In genomic region chr10:82632496-82633280, GRCm38 (mm10) we compare ENCODE assay signal across 12 mouse cellular contexts. TPM values are rescaled to one million over a fixed set of nuclear protein-coding genes. Genes with fewer than 3 reads are reported as not detected.
"Had no signal": no experiment of that assay in that cellular context is flagged by ENCODE, and none has a peak within 500 bp of the region (broad histone marks: within the 10 kb centered on the region; RNA-seq: fewer than 3 reads in every experiment).

No protein-coding gene starts in this region.

- DNase-seq: kidney, adult 9 months; kidney, postnatal 14 days; lung, postnatal 14 days; thymus, adult 2 months; thymus, postnatal 25 days had no signal

- H3K9ac ChIP-seq: limb, embryonic 15.5 days; liver, embryonic 12.5 days; lung, embryonic 15.5 days; midbrain, embryonic 13.5 days; neural tube, embryonic 15.5 days had no signal

- H3K27me3 ChIP-seq: limb, embryonic 15.5 days; liver, embryonic 12.5 days; lung, embryonic 15.5 days; megakaryocyte, embryonic 14.5 days; midbrain, embryonic 13.5 days; neural tube, embryonic 15.5 days had no signal

- H3K4me2 ChIP-seq: limb, embryonic 15.5 days; liver, embryonic 12.5 days; lung, embryonic 15.5 days; neural tube, embryonic 15.5 days had no signal

- H3K27ac ChIP-seq: limb, embryonic 15.5 days; liver, embryonic 12.5 days; lung, embryonic 15.5 days; macrophage; midbrain, embryonic 13.5 days; neural tube, embryonic 15.5 days had no signal

- H3K9me3 ChIP-seq: limb, embryonic 15.5 days; liver, embryonic 12.5 days; lung, embryonic 15.5 days; megakaryocyte, embryonic 14.5 days; midbrain, embryonic 13.5 days; neural tube, embryonic 15.5 days had no signal

- ATAC-seq: liver, embryonic 12.5 days; midbrain, embryonic 13.5 days had no signal

- H3K4me3 ChIP-seq: limb, embryonic 15.5 days; liver, embryonic 12.5 days; lung, embryonic 15.5 days; megakaryocyte, embryonic 14.5 days; midbrain, embryonic 13.5 days; neural tube, embryonic 15.5 days had no signal

RNA-seq across cellular contexts. Expression of gene Glt8d2, which starts 57.8 kb away (rescaled TPM):
- polyA plus RNA-seq: macrophage had no signal
